Mouse (Mus musculus) embryonic facial prominence, embryonic 14.5 days (tissue): ENCODE results near the gene Baiap2l1. TPM values are rescaled to one million over a fixed set of nuclear protein-coding genes. Genes with fewer than 3 reads are reported as not detected.
A peak's percentile ranks its signal among the peaks of the same experiment; 100 is the strongest.

Source experiments
- ATAC-seq: fragments of 200-750 bp; cut with Nextera tagmentation; 2 replicates; pipeline ENCODE4 v1.8.0; 2017; ENCODE audit warnings: low read depth, moderate number of reproducible peaks, moderate TSS enrichment
- DNase-seq: peaks from one replicate; pipeline ENCODE4 v3.0.0-alpha.2; 2015; ENCODE audit warnings: low spot score
- H3K27ac ChIP-seq: fragments of 300-500 bp; sonication (generic); replicated peaks from 2 replicates; pipeline ENCODE4 v1.5.1; 2014; ENCODE audit warnings: low read depth, mild to moderate bottlenecking, low read length, moderate library complexity
- H3K27me3 ChIP-seq: fragments of 300-500 bp; sonication (generic); replicated peaks from 2 replicates; pipeline ENCODE4 v1.6.1; 2014; ENCODE audit warnings: low read length; ENCODE audit not compliant: control insufficient read depth, insufficient read depth
- H3K36me3 ChIP-seq: fragments of 300-500 bp; sonication (generic); 2 replicates; pipeline ENCODE4 v1.6.1; 2014; ENCODE audit warnings: low read length, mixed read lengths; ENCODE audit not compliant: control insufficient read depth, insufficient read depth
- H3K4me1 ChIP-seq: fragments of 300-500 bp; sonication (generic); 2 replicates; pipeline ENCODE4 v1.6.1; 2014; ENCODE audit warnings: antibody characterized with exemption, low read length; ENCODE audit not compliant: control insufficient read depth, insufficient read depth
- H3K4me2 ChIP-seq: fragments of 300-500 bp; sonication (generic); 2 replicates; pipeline ENCODE4 v1.6.1; 2014; ENCODE audit warnings: low read depth, mild to moderate bottlenecking, low read length, moderate library complexity, mixed read lengths
- H3K4me3 ChIP-seq: fragments of 300-500 bp; sonication (generic); 2 replicates; pipeline ENCODE4 v1.5.1; 2014; ENCODE audit warnings: low read depth, mild to moderate bottlenecking, low read length
- H3K9ac ChIP-seq: fragments of 300-500 bp; sonication (generic); 2 replicates; pipeline ENCODE4 v1.6.1; 2014; ENCODE audit warnings: low read depth, mild to moderate bottlenecking, low read length, moderate library complexity, mixed read lengths
- H3K9me3 ChIP-seq: fragments of 300-500 bp; sonication (generic); 2 replicates; pipeline ENCODE4 v1.6.1; 2016; ENCODE audit warnings: low read length; ENCODE audit not compliant: control insufficient read depth
- WGBS: fragments of 180-500 bp; shearing (Covaris S2); extraction: QIAGEN DNeasy Blood & Tissue Kit; methylation state at CpG from one replicate; pipeline ENCODE4 v1.1.7; 2014; 5-methylcytosine and 5-hydroxymethylcytosine counted together
- polyA plus RNA-seq: library from polyadenylated mRNA; unstranded; fragments of >200 nt; fragmentation: Nextera tagmentation; extraction: Ambion mirVana; gene quantifications from 2 replicates; pipeline ENCODE4 v1.2.1, GENCODE M21; 2014

The Baiap2l1 gene
- polyA plus RNA-seq, 1 experiment from 2014 or later, result 10.8 TPM

GRCm38 (mm10) chr5:144358592-144358917, 643 bp upstream of the Baiap2l1 start:
- H3K4me1 ChIP-seq, result peaks cover 7% of the 10 kb centered on the region
- peak overlapping the region; percentile 62 for H3K4me3 ChIP-seq
- ATAC-seq, result no peak
- 0 out of 2 replicates have a peak, but pooled peaks cover 4% of the 10 kb centered on the region for H3K27me3 ChIP-seq
- H3K9ac ChIP-seq, result peak overlapping the region; percentile 62; the same call in 1 of the 2 replicates
- H3K27ac ChIP-seq, result no peak overlapping the region
- no peaks in the 10 kb centered on the region for H3K36me3 ChIP-seq
- peak overlapping the region; percentile 90 for H3K4me2 ChIP-seq
- no peaks in the 10 kb centered on the region for H3K9me3 ChIP-seq
- no peak for DNase-seq
- 12% methylated on average over 7 of the region's 10 CpGs for WGBS

- Histone ChIP-seq H3K4me3 (peak overlapping the region; percentile 62), H3K36me3 (no peaks in the 10 kb centered on the region), H3K4me2 (peak overlapping the region; percentile 90), H3K4me1 (peaks cover 7% of the 10 kb centered on the region), H3K9me3 (no peaks in the 10 kb centered on the region), H3K27me3 (0 out of 2 replicates have a peak, but pooled peaks cover 4% of the 10 kb centered on the region), H3K9ac (peak overlapping the region; percentile 62), H3K27ac (peak overlapping the region; percentile 59; the same call in 1 of the 2 replicates)
- ATAC-seq (no peak), DNase-seq (no peak)
- WGBS, result 0% methylated on average over 19 of the region's 27 CpGs
Observed at GRCm38 (mm10) chr5:144357551-144357880, 396 bp downstream of the Baiap2l1 start.

- Histone ChIP-seq H3K9ac (peak overlapping the region; percentile 62), H3K36me3 (no peaks in the 10 kb centered on the region), H3K4me2 (peak overlapping the region; percentile 90), H3K27ac (peak overlapping the region; percentile 59; the same call in 1 of the 2 replicates), H3K4me3 (peak overlapping the region; percentile 62), H3K4me1 (peaks cover 7% of the 10 kb centered on the region), H3K27me3 (0 out of 2 replicates have a peak, but pooled peaks cover 4% of the 10 kb centered on the region), H3K9me3 (no peaks in the 10 kb centered on the region)
- ATAC-seq (no peak), DNase-seq (peak; percentile 51)
- 6% methylated on average over 17 of the region's 17 CpGs for whole genome bisulfite sequencing
Observed at GRCm38 (mm10) chr5:144356776-144357455, 996 bp downstream of the Baiap2l1 start.

GRCm38 (mm10) chr5:144352250-144353047, 5.5 kb downstream of the Baiap2l1 start:
- Histone ChIP-seq H3K4me2 (no peak overlapping the region), H3K9ac (no peak overlapping the region), H3K9me3 (no peaks in the 10 kb centered on the region), H3K27ac (no peak overlapping the region), H3K4me3 (no peak overlapping the region), H3K4me1 (peaks cover 7% of the 10 kb centered on the region; the same call in 1 of the 2 replicates), H3K36me3 (no peaks in the 10 kb centered on the region), H3K27me3 (0 out of 2 replicates have a peak, but pooled peaks cover 4% of the 10 kb centered on the region)
- DNase-seq (no peak), ATAC-seq (no peak)
- WGBS, result 81% methylated on average over 9 of the region's 9 CpGs

- Histone ChIP-seq H3K36me3 (no peaks in the 10 kb centered on the region), H3K4me1 (0 out of 2 replicates have a peak, but pooled peaks cover 2% of the 10 kb centered on the region), H3K4me3 (no peak overlapping the region), H3K4me2 (no peak overlapping the region), H3K9ac (no peak overlapping the region), H3K9me3 (no peaks in the 10 kb centered on the region), H3K27me3 (0 out of 2 replicates have a peak, but pooled peaks cover 4% of the 10 kb centered on the region), H3K27ac (no peak overlapping the region)
- DNase-seq (no peak), ATAC-seq (no peak)
- WGBS, result 26% methylated on average over 8 of the region's 8 CpGs
Observed at GRCm38 (mm10) chr5:144351185-144351584, 6.7 kb downstream of the Baiap2l1 start.

GRCm38 (mm10) chr5:144344592-144344991, 13.3 kb downstream of the Baiap2l1 start:
- H3K4me2 ChIP-seq, result no peak overlapping the region
- no peak for DNase-seq
- no peaks in the 10 kb centered on the region for H3K27me3 ChIP-seq
- H3K4me3 ChIP-seq, result no peak overlapping the region
- H3K36me3 ChIP-seq, result no peaks in the 10 kb centered on the region
- no peak overlapping the region for H3K9ac ChIP-seq
- no peak for ATAC-seq
- no peaks in the 10 kb centered on the region for H3K9me3 ChIP-seq
- WGBS, result 86% methylated on average over 6 of the region's 6 CpGs
- H3K4me1 ChIP-seq, result no peaks in the 10 kb centered on the region
- H3K27ac ChIP-seq, result no peak overlapping the region

GRCm38 (mm10) chr5:144341085-144341484, 16.8 kb downstream of the Baiap2l1 start:
- ATAC-seq, result no peak
- H3K4me3 ChIP-seq, result no peak overlapping the region
- DNase-seq, result no peak
- no peak overlapping the region for H3K4me2 ChIP-seq
- H3K27me3 ChIP-seq, result no peaks in the 10 kb centered on the region
- no peaks in the 10 kb centered on the region for H3K36me3 ChIP-seq
- H3K9me3 ChIP-seq, result no peaks in the 10 kb centered on the region
- no peaks in the 10 kb centered on the region for H3K4me1 ChIP-seq
- whole genome bisulfite sequencing, result 55% methylated on average over 1 of the region's 1 CpGs
- no peak overlapping the region for H3K27ac ChIP-seq
- H3K9ac ChIP-seq, result no peak overlapping the region

GRCm38 (mm10) chr5:144338787-144339186, 19.1 kb downstream of the Baiap2l1 start:
- H3K36me3 ChIP-seq, result no peaks in the 10 kb centered on the region
- no peaks in the 10 kb centered on the region for H3K27me3 ChIP-seq
- H3K9ac ChIP-seq, result no peak overlapping the region
- H3K4me2 ChIP-seq, result no peak overlapping the region
- DNase-seq, result no peak
- WGBS, result 36% methylated on average over 1 of the region's 1 CpGs
- no peak for ATAC-seq
- H3K4me3 ChIP-seq, result no peak overlapping the region
- no peaks in the 10 kb centered on the region for H3K4me1 ChIP-seq
- H3K27ac ChIP-seq, result no peak overlapping the region
- no peaks in the 10 kb centered on the region for H3K9me3 ChIP-seq
